Mouse (Mus musculus): Measurements from ENCODE around the gene Ylpm1.

The Ylpm1 gene

GRCm38 (mm10) chr12:85110011-85110697 is 114.0 kb downstream of the Ylpm1 start:
- no peak for DNase-seq (ENCODE audit: low read depth)

- peak; percentile 39 for DNase-seq (ENCODE audit: low read depth)
Measured at GRCm38 (mm10) chr12:85110698-85111592, 114.8 kb downstream of the Ylpm1 start, which contains the start of the genes Prox2 and Dlst. TSS of gene Prox2 (minus strand) at chr12:85110759. TSS of gene Dlst (plus strand) at chr12:85110833.

- no peak for DNase-seq (ENCODE audit: low read depth)
Measured at GRCm38 (mm10) chr12:85112550-85113251, 116.6 kb downstream of the Ylpm1 start.

GRCm38 (mm10) chr12:85113337-85113736 is 117.2 kb downstream of the Ylpm1 start:
- DNase-seq (ENCODE audit: low read depth): no peak

GRCm38 (mm10) chr12:85113917-85114316 is 117.8 kb downstream of the Ylpm1 start:
- DNase-seq (ENCODE audit: low read depth): no peak

- DNase-seq (ENCODE audit: low read depth): peak; percentile 78
Measured at GRCm38 (mm10) chr12:85115678-85116077, 119.6 kb downstream of the Ylpm1 start.

Data from fibroblast of lung, adult 2 months (primary cell).